Mouse (Mus musculus) spleen, adult 2 months (tissue): Measurements from ENCODE around the gene Fbxo31.

Source experiments
- CTCF ChIP-seq: fragments of 200-500 bp; IDR thresholded peaks from 2 replicates; pipeline ENCODE4 v1.5.1; 2011; ENCODE audit warnings: mild to moderate bottlenecking, inconsistent platforms; ENCODE audit not compliant: insufficient read depth, insufficient read length, insufficient replicate concordance; ENCODE audit errors: extremely low read depth
- POLR2A ChIP-seq: fragments of 200-500 bp; IDR thresholded peaks from 2 replicates; pipeline ENCODE4 v1.6.1; 2011; ENCODE audit warnings: low read depth, low read length, inconsistent platforms

DNA sequence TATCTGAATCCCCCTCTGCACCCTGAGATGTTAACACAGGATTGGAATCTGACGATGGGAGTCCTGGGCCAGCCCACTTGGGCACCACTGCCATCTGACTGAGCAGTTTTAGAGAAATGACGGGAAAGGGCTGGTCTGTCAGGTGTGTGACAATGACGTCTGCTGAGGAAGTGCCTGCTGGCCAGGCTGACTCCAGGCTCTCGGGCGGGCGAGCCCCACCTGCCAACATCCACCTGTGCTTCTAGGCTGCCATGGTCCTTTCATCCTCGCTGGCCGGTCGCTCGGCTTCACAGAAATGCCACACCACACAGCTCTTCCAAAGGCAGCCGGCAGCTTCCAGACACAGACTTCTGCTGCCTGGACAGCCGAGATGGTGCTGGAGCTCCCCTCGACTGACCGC is 21.2 kb upstream of the Fbxo31 start:
- TF ChIP-seq CTCF (no peak), POLR2A (no peak)
